Mouse (Mus musculus) cerebellum, adult 2 months (tissue): ENCODE data around the gene Cant1.

Experiments used
- CTCF ChIP-seq: fragments of 200-500 bp; IDR thresholded peaks from 2 replicates; pipeline ENCODE4 v1.5.1; 2011; ENCODE audit warnings: low read depth, mild to moderate bottlenecking, control low read depth, low read length, moderate library complexity, borderline replicate concordance; ENCODE audit not compliant: insufficient read depth
- POLR2A ChIP-seq: fragments of 200-500 bp; IDR thresholded peaks from 2 replicates; pipeline ENCODE4 v1.6.1; 2011; ENCODE audit warnings: low read length, control low read depth, borderline replicate concordance; ENCODE audit not compliant: insufficient read depth

- TF ChIP-seq CTCF, result no peak
- no peak for TF ChIP-seq POLR2A
Measured at GRCm38 (mm10) chr11:118438665-118439414, 20.0 kb upstream of the Cant1 start.
